Mouse (Mus musculus) embryonic facial prominence, embryonic 13.5 days (tissue): ENCODE data around the gene Sufu. TPM values are rescaled to one million over a fixed set of nuclear protein-coding genes. Genes with fewer than 3 reads are reported as not detected.
A peak's percentile ranks its signal among the peaks of the same experiment; 100 is the strongest.

ENCODE experiments used
- ATAC-seq: fragments of 200-750 bp; cut with Nextera tagmentation; 2 replicates; pipeline ENCODE4 v1.8.0; 2017; ENCODE audit warnings: low read depth; ENCODE audit not compliant: insufficient number of reproducible peaks, insufficient read depth, low FRiP score, low TSS enrichment
- H3K27ac ChIP-seq: fragments of 300-500 bp; sonication (generic); 2 replicates; pipeline ENCODE4 v1.5.1; 2015; ENCODE audit warnings: moderate library complexity, mild to moderate bottlenecking, inconsistent platforms
- H3K27me3 ChIP-seq: fragments of 300-500 bp; sonication (generic); 2 replicates; pipeline ENCODE4 v1.6.1; 2015; ENCODE audit warnings: mild to moderate bottlenecking, inconsistent platforms
- H3K36me3 ChIP-seq: fragments of 300-500 bp; sonication (generic); 2 replicates; pipeline ENCODE4 v1.6.1; 2015; ENCODE audit warnings: mild to moderate bottlenecking, inconsistent platforms
- H3K4me1 ChIP-seq: fragments of 300-500 bp; sonication (generic); 2 replicates; pipeline ENCODE4 v1.6.1; 2015; ENCODE audit warnings: inconsistent platforms
- H3K4me2 ChIP-seq: fragments of 300-500 bp; sonication (generic); 2 replicates; pipeline ENCODE4 v1.6.1; 2015; ENCODE audit warnings: moderate library complexity, mild to moderate bottlenecking, inconsistent platforms
- H3K4me3 ChIP-seq: fragments of 300-500 bp; sonication (generic); 2 replicates; pipeline ENCODE4 v1.5.1; 2015; ENCODE audit warnings: mild to moderate bottlenecking, inconsistent platforms
- H3K9ac ChIP-seq: fragments of 300-500 bp; sonication (generic); 2 replicates; pipeline ENCODE4 v1.6.1; 2015; ENCODE audit warnings: mild to moderate bottlenecking, inconsistent platforms
- H3K9me3 ChIP-seq: fragments of 300-500 bp; sonication (generic); 2 replicates; pipeline ENCODE4 v1.6.1; 2016; ENCODE audit warnings: inconsistent platforms
- WGBS: fragments of 180-500 bp; shearing (Covaris S2); methylation state at CpG from one replicate; pipeline ENCODE4 v1.1.7; 2015; ENCODE audit warnings: mixed read lengths; 5-methylcytosine and 5-hydroxymethylcytosine counted together
- polyA plus RNA-seq: library from polyadenylated mRNA; unstranded; fragments of >200 nt; fragmentation: Nextera tagmentation; extraction: Ambion mirVana; gene quantifications from 2 replicates; pipeline ENCODE4 v1.2.1, GENCODE M21; 2015

The Sufu gene
- polyA plus RNA-seq, 1 experiment from 2014 or later = 38.5 TPM

GRCm38 (mm10) chr19:46454126-46454880 lies 57.6 kb downstream of the Sufu start:
- 59% methylated on average over 20 of the region's 20 CpGs for WGBS
- H3K4me1 ChIP-seq = peaks cover 37% of the 10 kb centered on the region
- H3K27me3 ChIP-seq = no peaks in the 10 kb centered on the region
- H3K4me2 ChIP-seq = peak overlapping the region; percentile 18; the same call in 1 of the 2 replicates
- 0 out of 2 replicates have a peak overlapping the region, but pooled peaks have one; percentile 46 for H3K9ac ChIP-seq
- H3K27ac ChIP-seq = peak overlapping the region; percentile 84
- ATAC-seq = no peak; the same call in 1 of the 2 replicates
- peaks cover 74% of the 10 kb centered on the region for H3K36me3 ChIP-seq
- no peaks in the 10 kb centered on the region for H3K9me3 ChIP-seq
- no peak overlapping the region for H3K4me3 ChIP-seq

- H3K9me3 ChIP-seq = no peaks in the 10 kb centered on the region
- H3K9ac ChIP-seq = 0 out of 2 replicates have a peak overlapping the region, but pooled peaks have one; percentile 46
- peaks cover 81% of the 10 kb centered on the region for H3K36me3 ChIP-seq
- no peak for ATAC-seq
- peak overlapping the region; percentile 18; the same call in 1 of the 2 replicates for H3K4me2 ChIP-seq
- no peaks in the 10 kb centered on the region for H3K27me3 ChIP-seq
- no peak overlapping the region for H3K4me3 ChIP-seq
- peaks cover 30% of the 10 kb centered on the region for H3K4me1 ChIP-seq
- WGBS = 55% methylated on average over 1 of the region's 1 CpGs
- peak overlapping the region; percentile 84 for H3K27ac ChIP-seq
These were observed 58.3 kb downstream of the Sufu start for GRCm38 (mm10) chr19:46455032-46455431.

GRCm38 (mm10) chr19:46455556-46455955 lies 58.9 kb downstream of the Sufu start:
- no peak overlapping the region for H3K4me2 ChIP-seq
- no peaks in the 10 kb centered on the region for H3K27me3 ChIP-seq
- ATAC-seq = no peak
- H3K9me3 ChIP-seq = no peaks in the 10 kb centered on the region
- no peak overlapping the region for H3K9ac ChIP-seq
- H3K36me3 ChIP-seq = peaks cover 83% of the 10 kb centered on the region
- H3K4me1 ChIP-seq = peaks cover 30% of the 10 kb centered on the region
- H3K4me3 ChIP-seq = no peak overlapping the region
- peak overlapping the region; percentile 84 for H3K27ac ChIP-seq
- WGBS = 92% methylated on average over 8 of the region's 8 CpGs

GRCm38 (mm10) chr19:46456018-46456735 lies 59.5 kb downstream of the Sufu start:
- Histone ChIP-seq H3K9ac (no peak overlapping the region), H3K27me3 (no peaks in the 10 kb centered on the region), H3K27ac (peak overlapping the region; percentile 84; the same call in 1 of the 2 replicates), H3K36me3 (peaks cover 83% of the 10 kb centered on the region), H3K4me2 (no peak overlapping the region), H3K9me3 (no peaks in the 10 kb centered on the region), H3K4me1 (peaks cover 30% of the 10 kb centered on the region), H3K4me3 (no peak overlapping the region)
- WGBS = 87% methylated on average over 5 of the region's 5 CpGs
- ATAC-seq = no peak

GRCm38 (mm10) chr19:46457798-46458197 lies 61.1 kb downstream of the Sufu start:
- Histone ChIP-seq H3K4me1 (peaks cover 19% of the 10 kb centered on the region), H3K27ac (no peak overlapping the region; the same call in 1 of the 2 replicates), H3K9me3 (no peaks in the 10 kb centered on the region), H3K4me2 (no peak overlapping the region), H3K9ac (no peak overlapping the region), H3K4me3 (no peak overlapping the region), H3K27me3 (no peaks in the 10 kb centered on the region), H3K36me3 (peaks cover 90% of the 10 kb centered on the region)
- WGBS = 81% methylated on average over 5 of the region's 5 CpGs
- ATAC-seq = no peak

- H3K9me3 ChIP-seq = no peaks in the 10 kb centered on the region
- peaks cover 85% of the 10 kb centered on the region for H3K36me3 ChIP-seq
- 0 out of 2 replicates have a peak overlapping the region, but pooled peaks have one; percentile 16 for H3K27ac ChIP-seq
- WGBS = 76% methylated on average over 10 of the region's 10 CpGs
- no peaks in the 10 kb centered on the region for H3K27me3 ChIP-seq
- no peak overlapping the region for H3K9ac ChIP-seq
- no peak for ATAC-seq
- H3K4me2 ChIP-seq = no peak overlapping the region
- peaks cover 16% of the 10 kb centered on the region for H3K4me1 ChIP-seq
- H3K4me3 ChIP-seq = no peak overlapping the region
These were observed 62.6 kb downstream of the Sufu start for GRCm38 (mm10) chr19:46459256-46459655.

- no peak overlapping the region for H3K27ac ChIP-seq
- H3K4me3 ChIP-seq = no peak overlapping the region
- WGBS = 79% methylated on average over 2 of the region's 2 CpGs
- no peak for ATAC-seq
- no peaks in the 10 kb centered on the region for H3K27me3 ChIP-seq
- no peak overlapping the region for H3K4me2 ChIP-seq
- no peaks in the 10 kb centered on the region for H3K9me3 ChIP-seq
- peaks cover 78% of the 10 kb centered on the region for H3K36me3 ChIP-seq
- H3K4me1 ChIP-seq = peaks cover 9% of the 10 kb centered on the region
- H3K9ac ChIP-seq = no peak overlapping the region
These were observed 63.2 kb downstream of the Sufu start for GRCm38 (mm10) chr19:46459889-46460288.

- Histone ChIP-seq H3K4me3 (no peak overlapping the region), H3K4me1 (no peaks in the 10 kb centered on the region; the same call in 1 of the 2 replicates), H3K9me3 (no peaks in the 10 kb centered on the region), H3K27me3 (no peaks in the 10 kb centered on the region), H3K9ac (no peak overlapping the region), H3K36me3 (peaks cover 70% of the 10 kb centered on the region), H3K27ac (no peak overlapping the region), H3K4me2 (no peak overlapping the region)
- ATAC-seq = no peak
- 84% methylated on average over 3 of the region's 3 CpGs for WGBS
These were observed 65.9 kb downstream of the Sufu start for GRCm38 (mm10) chr19:46462574-46462973.

GRCm38 (mm10) chr19:46463446-46463845 lies 66.8 kb downstream of the Sufu start:
- Histone ChIP-seq H3K4me1 (no peaks in the 10 kb centered on the region; the same call in 1 of the 2 replicates), H3K4me3 (no peak overlapping the region), H3K27ac (no peak overlapping the region), H3K9me3 (no peaks in the 10 kb centered on the region), H3K9ac (no peak overlapping the region), H3K27me3 (no peaks in the 10 kb centered on the region), H3K4me2 (no peak overlapping the region), H3K36me3 (peaks cover 71% of the 10 kb centered on the region)
- no peak for ATAC-seq
- 98% methylated on average over 4 of the region's 4 CpGs for WGBS

GRCm38 (mm10) chr19:46466160-46466559 lies 69.5 kb downstream of the Sufu start:
- Histone ChIP-seq H3K27ac (no peak overlapping the region), H3K36me3 (peaks cover 58% of the 10 kb centered on the region), H3K9me3 (no peaks in the 10 kb centered on the region), H3K27me3 (no peaks in the 10 kb centered on the region), H3K4me2 (no peak overlapping the region), H3K9ac (no peak overlapping the region), H3K4me1 (peaks cover 13% of the 10 kb centered on the region), H3K4me3 (no peak overlapping the region)
- 66% methylated on average over 6 of the region's 6 CpGs for WGBS
- ATAC-seq = no peak

- Histone ChIP-seq H3K4me2 (no peak overlapping the region), H3K4me1 (peaks cover 22% of the 10 kb centered on the region), H3K9ac (no peak overlapping the region), H3K4me3 (no peak overlapping the region), H3K27me3 (no peaks in the 10 kb centered on the region), H3K36me3 (peaks cover 50% of the 10 kb centered on the region), H3K27ac (no peak overlapping the region), H3K9me3 (no peaks in the 10 kb centered on the region)
- no peak for ATAC-seq
- 50% methylated on average over 3 of the region's 3 CpGs for WGBS
These were observed 70.4 kb downstream of the Sufu start for GRCm38 (mm10) chr19:46467051-46467503.
